Mouse (Mus musculus) lung, postnatal 0 days (tissue): ENCODE measurements around the gene Themis2. TPM values are rescaled to one million over a fixed set of nuclear protein-coding genes. Genes with fewer than 3 reads are reported as not detected.
A peak's percentile ranks its signal among the peaks of the same experiment; 100 is the strongest.
"Not testable (repeated sequence)": the region's sequence is repeated elsewhere in the genome, so short reads cannot be mapped to it uniquely, and the experiment has no call there.

ENCODE experiments used
- ATAC-seq: fragments of 200-750 bp; cut with Nextera tagmentation; 2 replicates; pipeline ENCODE4 v1.8.0; 2017; ENCODE audit warnings: moderate library complexity
- DNase-seq: peaks from one replicate; pipeline ENCODE4 v3.0.0-alpha.2; 2016; ENCODE audit warnings: low spot score
- H3K27ac ChIP-seq: fragments of 300-500 bp; sonication (generic); 2 replicates; pipeline ENCODE4 v1.5.1; 2014; ENCODE audit warnings: antibody characterized with exemption, mild to moderate bottlenecking, low read length, mixed read lengths
- H3K27me3 ChIP-seq: fragments of 300-500 bp; sonication (generic); replicated peaks from 2 replicates; pipeline ENCODE4 v1.6.1; 2014; ENCODE audit warnings: low read length, mixed read lengths; ENCODE audit not compliant: insufficient read depth
- H3K36me3 ChIP-seq: fragments of 300-500 bp; sonication (generic); 2 replicates; pipeline ENCODE4 v1.6.1; 2014; ENCODE audit warnings: low read length, mixed read lengths; ENCODE audit not compliant: insufficient read depth
- H3K4me1 ChIP-seq: fragments of 300-500 bp; sonication (generic); 2 replicates; pipeline ENCODE4 v1.6.1; 2014; ENCODE audit warnings: antibody characterized with exemption, low read depth, low read length, mixed read lengths; ENCODE audit not compliant: insufficient read depth
- H3K4me2 ChIP-seq: fragments of 300-500 bp; sonication (generic); replicated peaks from 2 replicates; pipeline ENCODE4 v1.6.1; 2014; ENCODE audit warnings: low read depth, mild to moderate bottlenecking, low read length, moderate library complexity, mixed read lengths
- H3K4me3 ChIP-seq: fragments of 300-500 bp; sonication (generic); 2 replicates; pipeline ENCODE4 v1.5.1; 2014; ENCODE audit warnings: low read depth, low read length
- H3K9ac ChIP-seq: fragments of 300-500 bp; sonication (generic); replicated peaks from 2 replicates; pipeline ENCODE4 v1.6.1; 2014; ENCODE audit warnings: low read depth, mild to moderate bottlenecking
- H3K9me3 ChIP-seq: fragments of 300-500 bp; sonication (generic); 2 replicates; pipeline ENCODE4 v1.6.1; 2016; ENCODE audit warnings: low read length, mixed read lengths
- CTCF ChIP-seq: IDR thresholded peaks from 2 replicates; pipeline ENCODE4 v1.5.1; 2016; ENCODE audit warnings: antibody characterized with exemption, mild to moderate bottlenecking
- EP300 ChIP-seq: IDR thresholded peaks from 2 replicates; pipeline ENCODE4 v1.6.1; 2016; ENCODE audit warnings: antibody characterized with exemption, mild to moderate bottlenecking, control low read depth
- WGBS: fragments of 180-500 bp; shearing (Covaris S2); extraction: QIAGEN DNeasy Blood & Tissue Kit; methylation state at CpG from one replicate; pipeline ENCODE4 v1.1.7; 2014; 5-methylcytosine and 5-hydroxymethylcytosine counted together
- polyA plus RNA-seq: library from polyadenylated mRNA; unstranded; fragments of >200 nt; fragmentation: Nextera tagmentation; extraction: Ambion mirVana; gene quantifications from 2 replicates; pipeline ENCODE4 v1.2.1, GENCODE M21; 2015

The Themis2 gene
- polyA plus RNA-seq, 1 experiment from 2014 or later: 1.8 TPM

DNA sequence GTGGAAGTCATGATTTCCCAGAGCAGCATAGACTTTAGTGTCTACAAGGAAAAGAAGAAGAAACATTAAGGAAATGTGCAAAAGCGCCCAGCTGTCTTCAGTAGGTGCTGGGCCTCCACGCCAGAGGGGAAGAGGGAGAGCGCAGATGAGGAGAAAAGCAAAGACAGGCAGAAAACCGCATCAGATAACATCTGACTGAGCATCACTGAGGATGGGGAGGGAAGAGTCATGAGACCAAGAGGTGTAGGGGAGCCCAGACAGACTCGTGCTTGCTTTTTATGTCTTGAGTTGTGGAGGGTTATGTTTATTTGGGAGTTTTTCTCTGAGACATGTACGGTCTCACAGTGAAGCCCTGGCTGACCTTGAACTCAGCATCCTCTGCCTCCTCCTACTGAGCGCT, 54.7 kb downstream of the Themis2 start:
- WGBS: 89% methylated on average over 7 of the region's 7 CpGs
- Histone ChIP-seq H3K4me1 (no peaks in the 10 kb centered on the region), H3K4me2 (no peak overlapping the region), H3K9me3 (no peaks in the 10 kb centered on the region), H3K4me3 (no peak overlapping the region), H3K36me3 (no peaks in the 10 kb centered on the region), H3K27me3 (no peaks in the 10 kb centered on the region), H3K9ac (no peak overlapping the region), H3K27ac (no peak overlapping the region)
- DNase-seq (no peak), ATAC-seq (no peak)
- TF ChIP-seq EP300 (no peak), CTCF (no peak)

- WGBS: 90% methylated on average over 9 of the region's 9 CpGs
- DNase-seq, H3K27me3 ChIP-seq, H3K36me3 ChIP-seq, ATAC-seq, H3K9me3 ChIP-seq, H3K4me2 ChIP-seq, H3K27ac ChIP-seq, H3K9ac ChIP-seq, H3K4me3 ChIP-seq, H3K4me1 ChIP-seq: not testable (repeated sequence)
Observed at GRCm38 (mm10) chr4:132737154-132737553, 59.0 kb downstream of the Themis2 start.

- ATAC-seq (no peak), DNase-seq (no peak)
- Histone ChIP-seq H3K9ac (no peak overlapping the region), H3K36me3 (no peaks in the 10 kb centered on the region), H3K27me3 (no peaks in the 10 kb centered on the region), H3K27ac (no peak overlapping the region), H3K9me3 (no peaks in the 10 kb centered on the region), H3K4me2 (no peak overlapping the region), H3K4me1 (peaks cover 11% of the 10 kb centered on the region; the same call in 1 of the 2 replicates), H3K4me3 (no peak overlapping the region)
- no peak for TF ChIP-seq EP300
- no peak for TF ChIP-seq CTCF
- WGBS: 56% methylated on average over 3 of the region's 3 CpGs
Observed at GRCm38 (mm10) chr4:132735894-132736293, 60.3 kb downstream of the Themis2 start.

- DNase-seq (no peak), ATAC-seq (no peak)
- WGBS: 77% methylated on average over 2 of the region's 2 CpGs
- Histone ChIP-seq H3K27me3 (no peaks in the 10 kb centered on the region), H3K4me2 (no peak overlapping the region), H3K9ac (no peak overlapping the region), H3K4me1 (peaks cover 11% of the 10 kb centered on the region; the same call in 1 of the 2 replicates), H3K36me3 (no peaks in the 10 kb centered on the region), H3K4me3 (no peak overlapping the region), H3K9me3 (no peaks in the 10 kb centered on the region), H3K27ac (no peak overlapping the region)
- TF ChIP-seq CTCF: no peak
- TF ChIP-seq EP300: no peak
Observed at GRCm38 (mm10) chr4:132735389-132735788, 60.8 kb downstream of the Themis2 start.

GRCm38 (mm10) chr4:132734766-132735165, 61.4 kb downstream of the Themis2 start:
- Histone ChIP-seq H3K9ac (no peak overlapping the region), H3K4me1 (peaks cover 11% of the 10 kb centered on the region; the same call in 1 of the 2 replicates), H3K27me3 (no peaks in the 10 kb centered on the region), H3K9me3 (no peaks in the 10 kb centered on the region), H3K27ac (no peak overlapping the region), H3K4me2 (no peak overlapping the region), H3K36me3 (no peaks in the 10 kb centered on the region), H3K4me3 (no peak overlapping the region)
- ATAC-seq (no peak), DNase-seq (no peak)
- WGBS: 95% methylated on average over 2 of the region's 2 CpGs
- TF ChIP-seq CTCF (no peak), EP300 (no peak)

GRCm38 (mm10) chr4:132733071-132733770, 63.0 kb downstream of the Themis2 start:
- no peak overlapping the region for H3K9ac ChIP-seq
- ATAC-seq: no peak
- no peak for DNase-seq
- no peaks in the 10 kb centered on the region for H3K9me3 ChIP-seq
- WGBS: 92% methylated on average over 25 of the region's 25 CpGs
- no peak overlapping the region for H3K4me3 ChIP-seq
- TF ChIP-seq CTCF: peak; percentile 19; the same call in 1 of the 2 replicates
- no peak for TF ChIP-seq EP300
- peaks cover 11% of the 10 kb centered on the region; the same call in 1 of the 2 replicates for H3K4me1 ChIP-seq
- H3K4me2 ChIP-seq: no peak overlapping the region
- H3K27me3 ChIP-seq: no peaks in the 10 kb centered on the region
- no peaks in the 10 kb centered on the region for H3K36me3 ChIP-seq
- H3K27ac ChIP-seq: no peak overlapping the region
